Mouse (Mus musculus): ENCODE measurements around the gene Rps19.
"Not testable (repeated sequence)": the region's sequence is repeated elsewhere in the genome, so short reads cannot be mapped to it uniquely, and the experiment has no call there.

Rps19 gene

GRCm38 (mm10) chr7:24883896-24884692 lies at the start of gene Rps19:
TSS of gene Rps19 (plus strand) at chr7:24884371.
- DNase-seq (ENCODE audit: low read depth, low spot score), result peak; percentile 98

GRCm38 (mm10) chr7:24838732-24839409 lies 45.3 kb upstream of the Rps19 start:
- DNase-seq (ENCODE audit: low read depth, low spot score), result peak; percentile 53

- peak; percentile 39 for DNase-seq (ENCODE audit: low read depth, low spot score)
Measured at GRCm38 (mm10) chr7:24839410-24839808, 44.8 kb upstream of the Rps19 start.

- no peak for DNase-seq (ENCODE audit: low read depth, low spot score)
Measured at GRCm38 (mm10) chr7:24840331-24840730, 43.8 kb upstream of the Rps19 start.

GRCm38 (mm10) chr7:24841009-24841408 lies 43.2 kb upstream of the Rps19 start:
- no peak for DNase-seq (ENCODE audit: low read depth, low spot score)

GRCm38 (mm10) chr7:24844144-24844543 lies 40.0 kb upstream of the Rps19 start:
- DNase-seq (ENCODE audit: low read depth, low spot score), result no peak

GRCm38 (mm10) chr7:24845181-24845580 lies 39.0 kb upstream of the Rps19 start:
- DNase-seq (ENCODE audit: low read depth, low spot score), result no peak

GRCm38 (mm10) chr7:24845713-24846112 lies 38.5 kb upstream of the Rps19 start:
- DNase-seq (ENCODE audit: low read depth, low spot score), result peak; percentile 65

- DNase-seq (ENCODE audit: low read depth, low spot score), result not testable (repeated sequence)
Measured at GRCm38 (mm10) chr7:24846576-24846975, 37.6 kb upstream of the Rps19 start.

GRCm38 (mm10) chr7:24850162-24850561 lies 34.0 kb upstream of the Rps19 start:
- DNase-seq (ENCODE audit: low read depth, low spot score), result no peak

- no peak for DNase-seq (ENCODE audit: low read depth, low spot score)
Measured at GRCm38 (mm10) chr7:24850899-24851303, 33.3 kb upstream of the Rps19 start.

GRCm38 (mm10) chr7:24851596-24852325 lies 32.4 kb upstream of the Rps19 start:
- no peak for DNase-seq (ENCODE audit: low read depth, low spot score)

GRCm38 (mm10) chr7:24852557-24853232 lies 31.5 kb upstream of the Rps19 start:
- no peak for DNase-seq (ENCODE audit: low read depth, low spot score)

GRCm38 (mm10) chr7:24853233-24853563 lies 31.0 kb upstream of the Rps19 start:
- DNase-seq (ENCODE audit: low read depth, low spot score), result no peak

GRCm38 (mm10) chr7:24853695-24854094 lies 30.5 kb upstream of the Rps19 start:
- no peak for DNase-seq (ENCODE audit: low read depth, low spot score)

GRCm38 (mm10) chr7:24856460-24857120 lies 27.6 kb upstream of the Rps19 start:
- no peak for DNase-seq (ENCODE audit: low read depth, low spot score)

- DNase-seq (ENCODE audit: low read depth, low spot score), result no peak
Measured at GRCm38 (mm10) chr7:24859234-24859633, 24.9 kb upstream of the Rps19 start.

GRCm38 (mm10) chr7:24861913-24862312 lies 22.3 kb upstream of the Rps19 start, which contains the start of gene Gm9844:
TSS of gene Gm9844 (plus strand) at chr7:24862213.
- DNase-seq (ENCODE audit: low read depth, low spot score), result no peak

GRCm38 (mm10) chr7:24862853-24863252 lies 21.3 kb upstream of the Rps19 start:
- DNase-seq (ENCODE audit: low read depth, low spot score), result no peak

GRCm38 (mm10) chr7:24864156-24864555 lies 20.0 kb upstream of the Rps19 start:
- no peak for DNase-seq (ENCODE audit: low read depth, low spot score)

- DNase-seq (ENCODE audit: low read depth, low spot score), result no peak
Measured at GRCm38 (mm10) chr7:24869080-24869479, 15.1 kb upstream of the Rps19 start.

All from CD4-positive, CD25-positive, alpha-beta regulatory T cell, adult 2 months (primary cell).